Mouse (Mus musculus) c-Kit-positive CD71-negative TER-119-negative erythroid progenitor cells, embryonic 14.5 days (primary cell): ENCODE measurements around the gene Ap1g2.
A peak's percentile ranks its signal among the peaks of the same experiment; 100 is the strongest.

Source experiments
- DNase-seq: peaks from one replicate; pipeline ENCODE4 v3.0.0-alpha.2; 2013; ENCODE audit warnings: low read depth

Ap1g2 gene

DNA sequence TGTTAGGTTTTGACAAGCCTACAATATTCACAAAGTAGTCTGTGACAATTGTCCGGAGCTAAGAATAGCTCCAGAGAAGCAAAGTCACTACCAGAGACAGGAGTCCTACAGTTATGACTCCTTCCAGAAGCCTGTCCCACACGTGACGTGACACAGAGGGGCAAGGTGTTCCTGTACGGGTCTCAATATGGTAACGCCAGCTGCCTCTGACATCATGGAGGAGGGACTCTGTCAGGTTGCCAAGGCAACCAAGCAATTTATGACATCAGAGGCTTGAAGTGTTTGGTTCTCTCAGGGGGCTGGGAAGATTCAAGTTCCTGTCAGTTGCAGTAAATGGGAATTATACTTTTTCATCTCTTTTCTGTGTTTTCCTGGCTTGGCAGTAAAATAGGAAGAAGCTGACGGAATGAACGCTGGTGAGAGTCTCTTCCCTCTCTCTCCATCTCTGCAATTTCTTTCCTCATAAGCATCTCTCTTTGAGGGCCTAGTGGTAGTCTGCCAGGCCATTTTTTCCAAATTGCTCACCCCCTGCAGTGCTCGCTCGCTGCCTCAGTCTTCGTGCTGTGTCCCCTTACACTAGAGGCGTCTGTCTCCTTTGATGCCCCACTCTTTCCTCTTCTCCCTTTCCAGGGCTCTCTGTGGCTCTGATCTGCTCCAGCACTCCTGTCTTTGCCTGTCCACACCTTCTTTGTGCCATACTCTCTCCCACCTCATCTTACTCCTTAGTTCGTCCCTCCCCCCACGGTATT, 17.0 kb downstream of the Ap1g2 start:
- DNase-seq, result no peak

- DNase-seq, result no peak
These were observed 20.3 kb downstream of the Ap1g2 start for GRCm38 (mm10) chr14:55086009-55086514.

DNA sequence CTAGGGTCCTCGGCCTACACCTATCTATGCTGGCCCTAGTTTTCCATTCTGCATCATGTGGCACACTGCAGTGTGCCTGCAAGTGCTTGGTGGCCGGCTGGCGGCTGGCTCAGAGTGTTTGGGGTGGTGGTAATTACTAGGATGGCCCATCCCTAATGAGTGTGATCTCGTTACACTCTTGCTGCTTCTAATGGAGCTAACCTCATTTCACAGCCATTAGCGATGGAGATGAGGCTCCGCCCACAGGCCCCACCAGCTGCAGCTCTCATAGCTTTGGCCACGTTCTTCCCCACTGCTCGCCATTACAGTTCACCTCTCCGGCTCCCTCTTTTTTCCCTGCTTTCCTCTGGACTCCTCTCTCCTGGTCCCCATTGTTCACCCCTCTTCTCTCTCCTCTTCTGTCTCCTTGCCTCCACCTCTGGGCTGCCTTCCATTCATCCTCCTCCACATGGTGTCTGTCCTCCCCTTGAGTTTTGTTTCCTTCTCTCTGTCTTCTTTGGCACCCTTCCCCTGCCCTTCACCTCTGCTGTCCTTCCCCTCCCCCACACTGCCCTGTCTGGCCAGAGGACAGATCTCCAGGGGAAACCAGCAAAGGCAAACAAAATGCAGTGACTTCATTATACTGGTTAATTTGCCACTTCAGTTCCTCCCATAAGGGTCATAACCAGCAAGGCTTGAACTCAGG, 20.9 kb downstream of the Ap1g2 start:
- DNase-seq, result no peak

- DNase-seq, result no peak
These were observed 22.9 kb downstream of the Ap1g2 start for GRCm38 (mm10) chr14:55083481-55083880.

DNA sequence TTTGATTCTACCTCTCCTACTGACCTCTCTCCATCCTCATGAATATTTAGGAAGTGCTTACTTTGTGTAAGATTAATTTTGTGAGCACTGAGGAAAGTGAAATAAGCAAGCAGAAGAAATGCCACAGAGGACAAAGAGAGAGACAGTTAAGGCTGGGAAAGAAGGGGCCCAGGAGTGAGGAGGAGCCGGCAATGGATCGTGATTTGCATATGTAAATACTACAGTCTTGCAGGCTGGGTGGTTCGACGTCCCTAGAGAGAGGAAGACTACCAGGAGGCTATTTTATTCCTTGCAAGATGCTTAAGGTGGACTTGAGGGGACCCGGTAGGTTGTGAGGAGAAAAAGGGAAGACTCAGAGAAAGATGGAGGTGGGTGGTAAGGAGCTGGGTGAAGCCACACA, 25.3 kb downstream of the Ap1g2 start:
- DNase-seq, result no peak

DNA sequence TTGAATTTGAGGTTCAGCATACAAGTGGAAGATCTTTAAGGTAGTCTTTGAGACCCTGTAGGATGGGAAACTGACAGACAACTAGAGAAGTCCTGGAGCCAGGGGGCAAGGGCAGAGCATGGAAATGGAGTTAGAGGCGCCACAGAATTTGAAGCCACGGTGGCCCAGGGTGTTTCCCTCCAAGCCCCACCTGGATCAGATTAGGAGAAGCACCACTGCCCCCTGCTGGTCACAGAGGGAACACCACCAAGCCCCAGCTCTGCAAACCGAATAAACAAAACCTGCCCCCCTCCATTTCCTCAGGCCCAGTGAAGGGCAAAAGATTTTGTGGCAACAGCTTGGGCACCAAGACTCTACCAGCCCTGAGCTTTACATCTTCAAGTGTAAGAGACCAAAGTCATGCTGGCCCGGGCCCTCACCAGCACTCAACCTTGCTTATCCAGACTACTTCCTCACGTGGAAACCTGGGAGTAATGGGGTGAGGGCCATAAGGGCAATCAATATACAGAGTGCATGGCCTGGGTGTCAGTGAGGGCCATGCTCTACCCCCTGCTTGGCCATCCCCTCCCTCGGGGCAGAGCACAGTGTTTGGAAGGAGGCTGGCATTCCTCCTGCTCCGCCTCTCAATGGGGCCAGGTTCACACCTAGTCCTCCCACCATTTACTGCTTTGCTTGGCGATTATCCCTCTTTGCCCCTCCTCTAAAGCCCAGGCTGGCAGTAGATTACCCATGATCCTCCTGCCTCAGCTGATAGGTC, 27.0 kb downstream of the Ap1g2 start:
- DNase-seq, result peak; percentile 54

DNA sequence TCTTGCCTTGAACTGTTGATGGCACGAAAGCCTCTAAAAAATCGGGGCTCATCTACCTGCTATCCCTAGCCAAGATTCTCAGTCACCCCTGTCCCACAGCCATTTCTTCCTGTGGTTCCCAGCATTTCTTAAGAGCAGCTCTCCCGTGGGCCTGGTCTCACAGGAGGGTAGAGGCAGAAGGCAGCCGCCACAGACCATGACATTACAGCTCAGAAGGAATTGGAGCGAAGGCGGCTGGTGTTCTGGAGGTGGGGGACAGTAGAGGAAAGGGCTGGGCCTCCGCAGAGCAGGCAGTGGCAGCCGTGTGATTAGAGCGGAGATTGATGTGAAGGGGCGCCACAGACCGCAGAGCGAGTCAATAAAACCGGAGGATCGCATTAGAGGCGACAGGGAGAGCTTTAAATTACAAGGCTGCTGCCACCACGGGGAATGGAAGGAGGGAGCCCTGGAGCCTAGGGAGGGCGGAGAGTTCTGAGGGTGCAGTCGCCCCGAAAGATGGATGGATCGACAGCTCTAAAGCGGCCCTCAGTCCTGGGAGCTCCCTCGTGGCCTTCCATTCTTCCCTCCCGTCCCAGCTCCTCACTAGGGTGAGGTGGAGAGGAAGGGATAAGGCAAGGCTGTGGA, 27.9 kb downstream of the Ap1g2 start:
- DNase-seq, result no peak

GRCm38 (mm10) chr14:55077481-55078365, 28.7 kb downstream of the Ap1g2 start:
- DNase-seq, result no peak

DNA sequence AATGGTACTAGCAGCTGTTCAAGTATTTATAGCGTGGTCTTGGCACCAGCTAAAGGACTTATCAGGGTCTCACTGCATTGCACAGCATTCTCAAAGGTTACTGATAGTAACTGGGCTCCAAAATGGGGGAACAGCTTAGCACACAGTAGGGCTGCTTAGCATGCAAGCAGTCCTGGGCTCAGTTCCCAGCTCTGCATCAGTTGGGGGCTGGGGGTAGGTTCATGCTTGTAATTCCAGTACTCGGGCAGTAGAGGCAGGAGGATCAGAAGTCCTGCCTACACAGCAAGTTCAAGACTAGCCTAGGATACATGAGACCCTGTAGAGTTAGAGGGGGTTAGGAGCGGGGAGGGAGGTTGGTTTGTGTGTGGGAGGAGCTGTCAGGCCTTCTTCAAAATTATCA, 29.4 kb downstream of the Ap1g2 start:
- no peak for DNase-seq

DNA sequence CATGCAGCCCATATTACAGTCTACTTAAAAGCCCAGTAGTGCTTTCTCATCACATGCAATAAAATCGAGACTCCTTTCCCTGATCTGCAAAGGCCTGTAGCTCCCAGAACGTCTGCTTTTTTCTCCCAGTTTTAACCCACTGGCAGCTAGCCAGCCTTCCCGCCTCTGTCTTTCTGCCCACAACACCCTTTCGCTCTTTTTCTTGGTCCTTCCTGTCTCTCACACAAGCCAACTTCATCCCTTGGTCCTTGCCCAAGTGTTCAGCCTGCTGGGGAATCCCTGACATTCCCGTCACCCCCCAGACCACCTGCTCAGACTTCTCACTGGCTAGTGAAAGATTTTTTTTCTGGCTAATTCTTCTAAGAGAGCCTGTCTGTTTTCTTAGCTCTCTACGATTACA, 30.2 kb downstream of the Ap1g2 start:
- DNase-seq, result no peak

GRCm38 (mm10) chr14:55074416-55074815, 32.0 kb downstream of the Ap1g2 start:
- no peak for DNase-seq

DNA sequence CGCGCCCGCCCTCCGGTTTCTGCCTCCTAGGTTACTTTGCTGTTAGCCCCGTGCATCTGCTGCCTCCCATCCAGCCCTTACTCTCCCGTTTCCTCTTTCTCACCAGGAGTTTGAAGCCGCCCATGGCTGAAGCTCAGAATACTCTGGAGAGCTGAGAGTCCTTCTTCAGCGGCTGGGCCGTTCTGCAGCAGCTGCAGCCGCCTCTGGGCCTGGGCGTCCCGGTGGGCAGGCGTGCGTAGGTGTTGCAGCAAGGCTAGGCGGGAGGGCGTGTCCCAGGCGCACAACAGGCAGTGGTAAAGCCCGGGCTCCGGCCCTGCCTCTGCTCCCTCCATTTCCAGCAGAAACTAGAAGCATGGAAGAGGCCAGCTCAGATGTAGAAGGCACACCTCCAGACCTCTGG, 34.6 kb downstream of the Ap1g2 start:
- no peak for DNase-seq

DNA sequence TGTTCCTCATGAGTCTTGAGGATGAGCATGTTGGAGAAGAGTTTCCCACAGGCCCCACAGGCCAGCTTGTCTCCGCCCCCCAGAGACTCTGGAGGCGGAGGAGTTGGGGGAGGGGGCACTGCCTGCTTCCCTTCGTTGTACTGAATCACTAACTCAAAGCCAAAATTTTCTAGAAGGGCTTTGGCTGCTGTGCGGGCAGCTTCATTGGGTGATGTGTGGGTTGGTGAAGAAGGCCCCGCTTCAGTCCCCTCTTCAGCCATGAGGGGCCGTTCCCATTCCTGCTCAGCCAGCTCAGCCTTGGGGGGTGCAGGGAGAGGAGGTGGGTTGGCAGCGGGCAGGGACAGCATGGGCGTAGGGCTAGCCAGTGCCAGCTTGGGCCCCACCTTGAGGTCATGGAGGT, 40.4 kb downstream of the Ap1g2 start:
- no peak for DNase-seq

DNA sequence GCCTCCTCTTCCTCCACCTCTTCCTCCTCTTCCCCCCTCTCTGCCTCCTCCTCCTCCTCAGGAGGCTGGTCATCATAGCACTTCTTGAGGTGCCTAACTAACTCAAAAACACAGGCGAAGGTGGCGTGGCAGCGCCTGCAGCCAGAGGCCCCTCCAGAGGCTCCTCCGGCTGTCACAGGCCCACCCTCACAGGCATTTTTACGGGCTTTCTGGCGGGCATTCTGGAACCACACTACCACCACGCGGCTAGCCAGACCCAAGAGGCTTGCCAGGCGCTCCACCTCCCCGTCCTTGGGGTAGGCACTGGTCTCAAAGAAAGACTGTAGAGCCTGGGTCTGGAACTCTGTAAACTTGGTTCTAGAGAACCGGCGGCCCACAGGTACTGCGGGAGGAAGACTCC, 41.0 kb downstream of the Ap1g2 start:
- no peak for DNase-seq

DNA sequence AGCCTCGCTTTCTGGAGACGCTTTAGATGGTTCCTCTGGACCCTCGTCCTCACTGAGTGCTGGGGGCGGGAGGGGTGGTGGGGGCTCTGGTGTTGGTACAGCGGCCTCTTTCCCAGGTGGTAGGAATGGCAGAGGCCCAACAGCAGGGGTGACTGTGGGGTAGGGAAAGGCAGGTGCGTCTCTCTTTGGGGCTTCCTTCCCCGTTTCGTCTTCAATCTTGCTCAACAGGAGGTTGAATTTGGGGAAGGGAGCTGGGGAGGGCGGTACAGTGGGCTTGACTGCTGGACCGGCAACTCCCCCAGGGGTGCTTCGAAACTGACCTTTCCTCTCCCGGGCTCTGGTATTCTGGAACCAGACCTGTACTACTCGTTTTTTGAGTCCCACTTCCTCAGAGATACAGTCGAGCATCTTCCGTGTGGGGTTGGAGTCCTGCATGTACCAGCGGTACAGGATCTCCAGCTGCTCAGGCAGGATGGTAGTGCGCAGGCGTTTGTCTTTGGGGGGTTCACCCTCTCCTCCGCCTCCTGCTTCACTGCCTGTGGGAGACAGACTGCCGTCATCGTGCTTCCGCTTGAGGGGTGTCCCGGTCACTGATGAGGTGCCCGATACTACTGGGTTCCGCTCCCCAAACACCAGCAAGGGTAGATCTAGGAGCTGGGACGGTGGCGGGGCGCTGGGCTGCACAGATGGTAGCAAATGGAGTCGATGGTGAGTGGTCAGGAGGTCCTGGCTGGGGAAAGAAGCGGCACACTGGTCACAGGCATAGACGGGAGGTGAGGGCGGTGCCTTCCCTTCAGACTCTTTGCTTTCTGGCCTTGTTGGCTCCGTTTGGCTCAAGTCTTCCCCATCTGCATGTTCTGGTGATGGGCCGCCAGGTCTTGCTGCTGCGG, 41.7 kb downstream of the Ap1g2 start:
- no peak for DNase-seq

- no peak for DNase-seq
These were observed 42.6 kb downstream of the Ap1g2 start for GRCm38 (mm10) chr14:55063581-55064381.

- no peak for DNase-seq
These were observed 43.3 kb downstream of the Ap1g2 start for GRCm38 (mm10) chr14:55063117-55063516.

- DNase-seq, result peak; percentile 80
These were observed 43.8 kb downstream of the Ap1g2 start for GRCm38 (mm10) chr14:55062626-55063025.

- DNase-seq, result no peak
These were observed 44.5 kb downstream of the Ap1g2 start for GRCm38 (mm10) chr14:55061845-55062244.
